Mouse (Mus musculus): ENCODE data around the gene Rpusd2.
"Not testable (repeated sequence)": the region's sequence is repeated elsewhere in the genome, so short reads cannot be mapped to it uniquely, and the experiment has no call there.

Gene Rpusd2

GRCm38 (mm10) chr2:119034656-119035396 lies at the start of gene Rpusd2:
Gene Rpusd2, plus strand, starts transcription at chr2:119034790.
- DNase-seq (ENCODE audit: low spot score in 2 of 2): peak; percentile 96 to 97

GRCm38 (mm10) chr2:118995490-118995889 lies 39.1 kb upstream of the Rpusd2 start:
- peak; percentile 57 to 59 for DNase-seq (ENCODE audit: low spot score in 2 of 2)

- peak; percentile 17 to 18 for DNase-seq (ENCODE audit: low spot score in 2 of 2)
Measured at GRCm38 (mm10) chr2:118995919-118996797, 38.4 kb upstream of the Rpusd2 start.

- no peak for DNase-seq (ENCODE audit: low spot score in 2 of 2)
Measured at GRCm38 (mm10) chr2:118996798-118997105, 37.8 kb upstream of the Rpusd2 start.

GRCm38 (mm10) chr2:118998115-118998866 lies 36.3 kb upstream of the Rpusd2 start:
- DNase-seq (ENCODE audit: low spot score in 2 of 2): no peak

- no peak for DNase-seq (ENCODE audit: low spot score in 2 of 2)
Measured at GRCm38 (mm10) chr2:118999025-118999639, 35.5 kb upstream of the Rpusd2 start.

- DNase-seq (ENCODE audit: low spot score in 2 of 2): no peak
Measured at GRCm38 (mm10) chr2:119006886-119007285, 27.7 kb upstream of the Rpusd2 start.

- no peak for DNase-seq (ENCODE audit: low spot score in 2 of 2)
Measured at GRCm38 (mm10) chr2:119009376-119009775, 25.2 kb upstream of the Rpusd2 start.

- no peak for DNase-seq (ENCODE audit: low spot score in 2 of 2)
Measured at GRCm38 (mm10) chr2:119014989-119015388, 19.6 kb upstream of the Rpusd2 start.

- no peak for DNase-seq (ENCODE audit: low spot score in 2 of 2)
Measured at GRCm38 (mm10) chr2:119015604-119016180, 18.9 kb upstream of the Rpusd2 start.

- DNase-seq (ENCODE audit: low spot score in 2 of 2): not testable (repeated sequence)
Measured at GRCm38 (mm10) chr2:119016312-119016711, 18.3 kb upstream of the Rpusd2 start.

GRCm38 (mm10) chr2:119017647-119018046 lies 16.9 kb upstream of the Rpusd2 start:
- DNase-seq (ENCODE audit: low spot score in 2 of 2): no peak

- peak in 1 of 2 experiments; percentile 6 for DNase-seq (ENCODE audit: low spot score in 2 of 2)
Measured at GRCm38 (mm10) chr2:119018391-119019122, 16.0 kb upstream of the Rpusd2 start.

GRCm38 (mm10) chr2:119019131-119019530 lies 15.5 kb upstream of the Rpusd2 start:
- no peak for DNase-seq (ENCODE audit: low spot score in 2 of 2)

- no peak for DNase-seq (ENCODE audit: low spot score in 2 of 2)
Measured at GRCm38 (mm10) chr2:119019538-119019937, 15.1 kb upstream of the Rpusd2 start.

- DNase-seq (ENCODE audit: low spot score in 2 of 2): no peak
Measured at GRCm38 (mm10) chr2:119023154-119023660, 11.4 kb upstream of the Rpusd2 start.

GRCm38 (mm10) chr2:119024536-119025238 lies 9.9 kb upstream of the Rpusd2 start:
- peak in 1 of 2 experiments; percentile 8 for DNase-seq (ENCODE audit: low spot score in 2 of 2)

- no peak for DNase-seq (ENCODE audit: low spot score in 2 of 2)
Measured at GRCm38 (mm10) chr2:119025239-119025616, 9.4 kb upstream of the Rpusd2 start.

- no peak for DNase-seq (ENCODE audit: low spot score in 2 of 2)
Measured at GRCm38 (mm10) chr2:119026951-119027350, 7.6 kb upstream of the Rpusd2 start.

Measured in right cerebral cortex, adult 2 months (tissue).